ENCODE assay signal across 8 mouse cellular contexts in the genomic region with DNA sequence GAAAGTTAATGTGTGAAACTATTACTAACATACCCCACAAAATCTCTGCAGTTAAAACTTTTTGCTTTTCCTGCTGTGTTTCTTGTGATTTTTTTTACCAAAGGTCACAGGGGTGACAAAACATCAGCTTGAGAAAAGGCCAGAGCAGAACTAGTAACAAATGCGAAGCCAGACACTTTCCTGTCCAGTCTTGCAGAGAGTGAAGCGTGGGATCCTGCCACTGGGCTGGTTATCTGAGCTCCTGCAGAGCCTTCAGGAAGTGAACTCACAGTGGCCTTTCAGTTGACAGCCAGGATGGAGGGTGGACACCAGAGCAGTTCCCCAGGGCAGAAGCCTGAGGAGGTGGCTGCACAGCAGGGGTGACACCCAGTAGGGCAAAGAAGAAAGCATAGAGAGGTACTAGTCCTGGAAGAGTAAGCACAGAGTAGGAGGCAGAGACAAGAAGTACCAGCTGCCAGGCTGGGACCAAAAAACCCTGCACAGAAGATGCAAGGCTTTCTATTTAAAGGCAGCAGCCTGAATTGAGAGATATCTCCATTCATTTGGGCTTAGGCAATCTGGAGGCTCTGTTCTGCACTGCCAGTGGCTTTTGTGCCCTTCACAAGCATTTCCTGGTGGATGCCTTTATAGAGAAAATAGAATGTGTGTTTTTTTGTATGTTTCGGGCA.
DNase-seq lines count a peak whose midpoint lies in the region; ATAC-seq lines count a peak whose summit lies in the region.
"Had no signal": no experiment of that assay in that cellular context is flagged by ENCODE, and none has a peak within 500 bp of the region (broad histone marks: within the 10 kb centered on the region; RNA-seq: fewer than 3 reads in every experiment).

No protein-coding gene starts in this region.

- H3K27me3 ChIP-seq in heart, embryonic 15.5 days: no peaks in the 10 kb centered on the region

- 31% methylated on average over 3 of the region's 3 CpGs for WGBS in heart, embryonic 15.5 days

- H3K27ac ChIP-seq in heart, embryonic 15.5 days: peak overlapping the region; percentile 59

- no peak overlapping the region for H3K9ac ChIP-seq in heart, embryonic 15.5 days

- no peaks in the 10 kb centered on the region for H3K9me3 ChIP-seq in heart, embryonic 15.5 days (replicated peaks)

- H3K4me2 ChIP-seq in heart, embryonic 15.5 days: no peak overlapping the region

- H3K4me3 ChIP-seq in heart, embryonic 15.5 days: no peak overlapping the region
- H3K4me3 ChIP-seq: myocyte had no signal

- ATAC-seq in heart, embryonic 15.5 days (replicated peaks; ENCODE audit: insufficient number of reproducible peaks, insufficient read depth, low FRiP score, low read depth): 0 out of 2 replicates have a peak, but pooled peaks have one; percentile 60
- no peak for ATAC-seq in monocyte, adult 5-6 weeks (replicated peaks; ENCODE audit: insufficient number of reproducible peaks, low FRiP score, low TSS enrichment, poor library complexity, severe bottlenecking)

- DNase-seq in adipocyte (ENCODE audit: low spot score): peak; percentile 10
- DNase-seq in adrenal gland, postnatal 14 days: peak; percentile 36
- peak; percentile 4 to 8 for DNase-seq in layer of hippocampus, postnatal 36 days
- DNase-seq in urinary bladder, postnatal 4 days (ENCODE audit: low spot score in 2 of 2): no peak
- no peak for DNase-seq in gastrocnemius, postnatal 4 days (ENCODE audit: low spot score in 2 of 2)

- peaks cover 8% of the 10 kb centered on the region for H3K4me1 ChIP-seq in heart, embryonic 15.5 days (replicated peaks)

- H3K36me3 ChIP-seq in heart, embryonic 15.5 days: no peaks in the 10 kb centered on the region

Comparison
In these comparisons a context has a peak if more than half of its experiments do, and no peak if none do; other contexts are left out.
1. DNase-seq: peak in adipocyte (single experiment), adrenal gland, postnatal 14 days (single experiment) and layer of hippocampus, postnatal 36 days (2 of 2); none in urinary bladder, postnatal 4 days (0 of 2) and gastrocnemius, postnatal 4 days (0 of 2).